Mouse (Mus musculus) forebrain, embryonic 12.5 days (tissue): ENCODE measurements around the gene Gm9507. TPM values are rescaled to one million over a fixed set of nuclear protein-coding genes. Genes with fewer than 3 reads are reported as not detected.

Experiments used
- ATAC-seq: fragments of 200-750 bp; cut with Nextera tagmentation; 2 replicates; pipeline ENCODE4 v1.8.0; 2017; ENCODE audit warnings: moderate TSS enrichment; ENCODE audit not compliant: low FRiP score
- H3K27ac ChIP-seq: fragments of 300-500 bp; sonication (generic); 2 replicates; pipeline ENCODE4 v1.5.1; 2016; ENCODE audit warnings: mild to moderate bottlenecking
- H3K27me3 ChIP-seq: fragments of 300-500 bp; sonication (generic); 2 replicates; pipeline ENCODE4 v1.6.1; 2016; ENCODE audit warnings: mild to moderate bottlenecking
- H3K36me3 ChIP-seq: fragments of 300-500 bp; sonication (generic); replicated peaks from 2 replicates; pipeline ENCODE4 v1.6.1; 2016; ENCODE audit warnings: mild to moderate bottlenecking
- H3K4me1 ChIP-seq: fragments of 300-500 bp; sonication (generic); 2 replicates; pipeline ENCODE4 v1.6.1; 2016
- H3K4me2 ChIP-seq: fragments of 300-500 bp; sonication (generic); 2 replicates; pipeline ENCODE4 v1.6.1; 2016; ENCODE audit warnings: mild to moderate bottlenecking, moderate library complexity
- H3K4me3 ChIP-seq: fragments of 300-500 bp; sonication (generic); replicated peaks from 2 replicates; pipeline ENCODE4 v1.5.1; 2016; ENCODE audit warnings: mild to moderate bottlenecking
- H3K9ac ChIP-seq: fragments of 300-500 bp; sonication (generic); 2 replicates; pipeline ENCODE4 v1.6.1; 2016; ENCODE audit warnings: mild to moderate bottlenecking
- H3K9me3 ChIP-seq: fragments of 300-500 bp; sonication (generic); 2 replicates; pipeline ENCODE4 v1.6.1; 2016
- WGBS: fragments of 180-500 bp; shearing (Covaris S2); methylation state at CpG from one replicate; pipeline ENCODE4 v1.1.7; 2016; 5-methylcytosine and 5-hydroxymethylcytosine counted together
- polyA plus RNA-seq: library from polyadenylated mRNA; unstranded; fragments of >200 nt; fragmentation: Nextera tagmentation; extraction: Ambion mirVana; gene quantifications from 2 replicates; pipeline ENCODE4 v1.2.1, GENCODE M21; 2016

The Gm9507 gene
- not detected in 2 replicates for polyA plus RNA-seq

- H3K4me1 ChIP-seq, result no peaks in the 10 kb centered on the region
- 66% methylated on average over 5 of the region's 5 CpGs for WGBS
- H3K27ac ChIP-seq, result no peak within 1 kb of the TSS
- H3K4me3 ChIP-seq, result no peak within 1 kb of the TSS
- peaks cover 6% of the 10 kb centered on the region; the same call in 1 of the 2 replicates for H3K9me3 ChIP-seq
- no peak for ATAC-seq
- no peak within 1 kb of the TSS for H3K9ac ChIP-seq
- no peak within 1 kb of the TSS for H3K4me2 ChIP-seq
- H3K36me3 ChIP-seq, result no peaks in the 10 kb centered on the region
- no peaks in the 10 kb centered on the region for H3K27me3 ChIP-seq
Observed at GRCm38 (mm10) chr10:77811743-77812142, at the start of gene Gm9507. TSS of gene Gm9507 (minus strand) at chr10:77811843.

GRCm38 (mm10) chr10:77852559-77852958 lies 40.9 kb upstream of the Gm9507 start, which contains the start of gene Gm10318:
TSS of gene Gm10318 (plus strand) at chr10:77852859.
- Histone ChIP-seq H3K36me3 (no peaks in the 10 kb centered on the region), H3K4me2 (no peak within 1 kb of the TSS), H3K9ac (no peak within 1 kb of the TSS), H3K9me3 (no peaks in the 10 kb centered on the region), H3K4me1 (no peaks in the 10 kb centered on the region), H3K27ac (no peak within 1 kb of the TSS), H3K27me3 (no peaks in the 10 kb centered on the region), H3K4me3 (no peak within 1 kb of the TSS)
- 69% methylated on average over 9 of the region's 9 CpGs for WGBS
- ATAC-seq, result no peak

- Histone ChIP-seq H3K4me2 (no peak overlapping the region), H3K27ac (no peak overlapping the region), H3K36me3 (no peaks in the 10 kb centered on the region), H3K4me1 (no peaks in the 10 kb centered on the region), H3K9me3 (peaks cover 5% of the 10 kb centered on the region; the same call in 1 of the 2 replicates), H3K4me3 (no peak overlapping the region), H3K9ac (no peak overlapping the region), H3K27me3 (no peaks in the 10 kb centered on the region)
- no peak for ATAC-seq
- 82% methylated on average over 2 of the region's 2 CpGs for WGBS
Observed at GRCm38 (mm10) chr10:77847538-77847937, 35.9 kb upstream of the Gm9507 start.

- H3K27ac ChIP-seq, result no peak overlapping the region
- ATAC-seq, result no peak
- no peaks in the 10 kb centered on the region for H3K4me1 ChIP-seq
- H3K4me3 ChIP-seq, result no peak overlapping the region
- peaks cover 5% of the 10 kb centered on the region; the same call in 1 of the 2 replicates for H3K9me3 ChIP-seq
- no peak overlapping the region for H3K9ac ChIP-seq
- H3K27me3 ChIP-seq, result no peaks in the 10 kb centered on the region
- H3K4me2 ChIP-seq, result no peak overlapping the region
- H3K36me3 ChIP-seq, result no peaks in the 10 kb centered on the region
- 10% methylated on average over 2 of the region's 2 CpGs for WGBS
Observed at GRCm38 (mm10) chr10:77846961-77847360, 35.3 kb upstream of the Gm9507 start.

GRCm38 (mm10) chr10:77846503-77846902 lies 34.9 kb upstream of the Gm9507 start, which contains the start of gene Gm36176:
TSS of gene Gm36176 (plus strand) at chr10:77846803.
- no peak for ATAC-seq
- H3K4me2 ChIP-seq, result no peak within 1 kb of the TSS
- 72% methylated on average over 2 of the region's 3 CpGs for WGBS

GRCm38 (mm10) chr10:77839006-77839405 lies 27.4 kb upstream of the Gm9507 start:
- H3K9me3 ChIP-seq, result peaks cover 5% of the 10 kb centered on the region; the same call in 1 of the 2 replicates
- 83% methylated on average over 6 of the region's 6 CpGs for WGBS
- H3K27ac ChIP-seq, result no peak overlapping the region
- no peak overlapping the region for H3K4me3 ChIP-seq
- no peak overlapping the region for H3K9ac ChIP-seq
- H3K4me1 ChIP-seq, result no peaks in the 10 kb centered on the region; the same call in 1 of the 2 replicates
- ATAC-seq, result no peak
- no peaks in the 10 kb centered on the region for H3K36me3 ChIP-seq
- no peak overlapping the region for H3K4me2 ChIP-seq
- H3K27me3 ChIP-seq, result no peaks in the 10 kb centered on the region

More at GRCm38 (mm10) chr10:77846503-77846902, 34.9 kb upstream of the Gm9507 start, which contains the start of gene Gm36176:
- Histone ChIP-seq H3K27ac (no peak within 1 kb of the TSS), H3K4me1 (no peaks in the 10 kb centered on the region), H3K36me3 (no peaks in the 10 kb centered on the region), H3K9me3 (peaks cover 5% of the 10 kb centered on the region; the same call in 1 of the 2 replicates), H3K9ac (no peak within 1 kb of the TSS), H3K27me3 (no peaks in the 10 kb centered on the region), H3K4me3 (no peak within 1 kb of the TSS)

GRCm38 (mm10) chr10:77835647-77836046 lies 24.0 kb upstream of the Gm9507 start, which contains the start of gene Krtap10-10:
TSS of gene Krtap10-10 (plus strand) at chr10:77835947.
- no peaks in the 10 kb centered on the region for H3K9me3 ChIP-seq
- no peaks in the 10 kb centered on the region for H3K36me3 ChIP-seq
- no peak within 1 kb of the TSS for H3K4me3 ChIP-seq
- 70% methylated on average over 9 of the region's 9 CpGs for WGBS
- no peak for ATAC-seq
- H3K4me1 ChIP-seq, result no peaks in the 10 kb centered on the region; the same call in 1 of the 2 replicates
- no peak within 1 kb of the TSS for H3K4me2 ChIP-seq
- no peaks in the 10 kb centered on the region for H3K27me3 ChIP-seq
- H3K27ac ChIP-seq, result no peak within 1 kb of the TSS
- no peak within 1 kb of the TSS for H3K9ac ChIP-seq

GRCm38 (mm10) chr10:77826951-77827350 lies 15.3 kb upstream of the Gm9507 start, which contains the start of gene Krtap10-4:
TSS of gene Krtap10-4 (minus strand) at chr10:77827095.
- no peak for ATAC-seq
- H3K4me1 ChIP-seq, result no peaks in the 10 kb centered on the region
- no peak within 1 kb of the TSS for H3K27ac ChIP-seq
- no peaks in the 10 kb centered on the region for H3K9me3 ChIP-seq
- 73% methylated on average over 6 of the region's 6 CpGs for WGBS
- H3K36me3 ChIP-seq, result no peaks in the 10 kb centered on the region
- no peak within 1 kb of the TSS for H3K9ac ChIP-seq
- no peak within 1 kb of the TSS for H3K4me2 ChIP-seq
- H3K27me3 ChIP-seq, result no peaks in the 10 kb centered on the region
- H3K4me3 ChIP-seq, result no peak within 1 kb of the TSS

GRCm38 (mm10) chr10:77819203-77819602 lies 7.6 kb upstream of the Gm9507 start:
- no peaks in the 10 kb centered on the region for H3K36me3 ChIP-seq
- H3K4me1 ChIP-seq, result no peaks in the 10 kb centered on the region
- WGBS, result 28% methylated on average over 4 of the region's 4 CpGs
- H3K27ac ChIP-seq, result no peak overlapping the region
- no peak overlapping the region for H3K4me3 ChIP-seq
- H3K9ac ChIP-seq, result no peak overlapping the region
- no peak for ATAC-seq
- no peaks in the 10 kb centered on the region for H3K27me3 ChIP-seq
- H3K4me2 ChIP-seq, result no peak overlapping the region
- H3K9me3 ChIP-seq, result no peaks in the 10 kb centered on the region

- WGBS, result 97% methylated on average over 4 of the region's 4 CpGs
- Histone ChIP-seq H3K27me3 (no peaks in the 10 kb centered on the region), H3K9ac (no peak overlapping the region), H3K4me1 (no peaks in the 10 kb centered on the region), H3K36me3 (no peaks in the 10 kb centered on the region), H3K27ac (no peak overlapping the region), H3K4me3 (no peak overlapping the region), H3K9me3 (no peaks in the 10 kb centered on the region), H3K4me2 (no peak overlapping the region)
- ATAC-seq, result no peak
Observed at GRCm38 (mm10) chr10:77818523-77818922, 6.9 kb upstream of the Gm9507 start.

GRCm38 (mm10) chr10:77815514-77815913 lies 3.9 kb upstream of the Gm9507 start:
- Histone ChIP-seq H3K4me3 (no peak overlapping the region), H3K27me3 (no peaks in the 10 kb centered on the region), H3K4me2 (no peak overlapping the region), H3K9me3 (no peaks in the 10 kb centered on the region), H3K9ac (no peak overlapping the region), H3K27ac (no peak overlapping the region), H3K4me1 (no peaks in the 10 kb centered on the region), H3K36me3 (no peaks in the 10 kb centered on the region)
- ATAC-seq, result no peak
- WGBS, result 27% methylated on average over 5 of the region's 5 CpGs

- WGBS, result 59% methylated on average over 4 of the region's 4 CpGs
- Histone ChIP-seq H3K27ac (no peak within 1 kb of the TSS), H3K4me1 (no peaks in the 10 kb centered on the region), H3K9me3 (peaks cover 6% of the 10 kb centered on the region; the same call in 1 of the 2 replicates), H3K4me3 (no peak within 1 kb of the TSS), H3K4me2 (no peak within 1 kb of the TSS), H3K27me3 (no peaks in the 10 kb centered on the region), H3K9ac (no peak within 1 kb of the TSS), H3K36me3 (no peaks in the 10 kb centered on the region)
- ATAC-seq, result no peak
Observed at GRCm38 (mm10) chr10:77814382-77814781, 2.7 kb upstream of the Gm9507 start, which contains the start of gene Gm2696. TSS of gene Gm2696 (plus strand) at chr10:77814682.

GRCm38 (mm10) chr10:77804095-77804494 lies 7.5 kb downstream of the Gm9507 start:
- H3K9me3 ChIP-seq, result no peaks in the 10 kb centered on the region
- 84% methylated on average over 3 of the region's 3 CpGs for WGBS
- no peaks in the 10 kb centered on the region for H3K36me3 ChIP-seq
- H3K4me2 ChIP-seq, result no peak overlapping the region
- no peak overlapping the region for H3K27ac ChIP-seq
- no peak overlapping the region for H3K4me3 ChIP-seq
- H3K27me3 ChIP-seq, result no peaks in the 10 kb centered on the region
- no peak overlapping the region for H3K9ac ChIP-seq
- 0 out of 2 replicates have a peak, but pooled peaks cover under 1% of the 10 kb centered on the region for H3K4me1 ChIP-seq
- no peak for ATAC-seq
